Mouse (Mus musculus) ovary, postnatal 10 days (tissue): Measurements from ENCODE around the gene Tceanc.
"Not testable (repeated sequence)": the region's sequence is repeated elsewhere in the genome, so short reads cannot be mapped to it uniquely, and the experiment has no call there.

Experiments used
- DNase-seq: peaks from one replicate; pipeline ENCODE4 v3.0.0; 2022; ENCODE audit warnings: low spot score

Gene Tceanc

GRCm38 (mm10) chrX:166518345-166518744, at the start of gene Tceanc:
Gene Tceanc (minus strand): TSS chrX:166518567.
- no peak for DNase-seq

GRCm38 (mm10) chrX:166565983-166566382, 47.6 kb upstream of the Tceanc start:
- DNase-seq = no peak

GRCm38 (mm10) chrX:166565401-166565800, 47.0 kb upstream of the Tceanc start:
- no peak for DNase-seq

GRCm38 (mm10) chrX:166564900-166565299, 46.5 kb upstream of the Tceanc start:
- no peak for DNase-seq

GRCm38 (mm10) chrX:166559333-166559732, 41.0 kb upstream of the Tceanc start:
- DNase-seq = no peak

GRCm38 (mm10) chrX:166552355-166552754, 34.0 kb upstream of the Tceanc start:
- DNase-seq = no peak

GRCm38 (mm10) chrX:166546495-166546894, 28.1 kb upstream of the Tceanc start:
- DNase-seq = no peak

- DNase-seq = no peak
Measured at GRCm38 (mm10) chrX:166535138-166535537, 16.8 kb upstream of the Tceanc start.

GRCm38 (mm10) chrX:166533432-166533831, 15.1 kb upstream of the Tceanc start:
- DNase-seq = no peak

- DNase-seq = no peak
Measured at GRCm38 (mm10) chrX:166531671-166532070, 13.3 kb upstream of the Tceanc start.

- DNase-seq = no peak
Measured at GRCm38 (mm10) chrX:166528126-166528525, 9.8 kb upstream of the Tceanc start.

- no peak for DNase-seq
Measured at GRCm38 (mm10) chrX:166525637-166526315, 7.4 kb upstream of the Tceanc start.

- DNase-seq = no peak
Measured at GRCm38 (mm10) chrX:166520782-166521181, 2.4 kb upstream of the Tceanc start.

- no peak for DNase-seq
Measured at GRCm38 (mm10) chrX:166516631-166517030, 1.7 kb downstream of the Tceanc start.

GRCm38 (mm10) chrX:166515923-166516322, 2.4 kb downstream of the Tceanc start:
- DNase-seq = no peak

- DNase-seq = not testable (repeated sequence)
Measured at GRCm38 (mm10) chrX:166514035-166514434, 4.3 kb downstream of the Tceanc start.

- DNase-seq = no peak
Measured at GRCm38 (mm10) chrX:166512071-166512470, 6.3 kb downstream of the Tceanc start.

GRCm38 (mm10) chrX:166511107-166511506, 7.3 kb downstream of the Tceanc start:
- no peak for DNase-seq

- DNase-seq = peak; percentile 64
Measured at GRCm38 (mm10) chrX:166509761-166510738, 8.3 kb downstream of the Tceanc start.

GRCm38 (mm10) chrX:166504421-166504820, 13.9 kb downstream of the Tceanc start:
- DNase-seq = no peak

- no peak for DNase-seq
Measured at GRCm38 (mm10) chrX:166499496-166500190, 18.7 kb downstream of the Tceanc start.

GRCm38 (mm10) chrX:166497771-166498170, 20.6 kb downstream of the Tceanc start:
- DNase-seq = no peak
